Mouse (Mus musculus) spleen, adult 2 months (tissue): ENCODE results near the gene Eif4g1.

Experiments used
- CTCF ChIP-seq: fragments of 200-500 bp; IDR thresholded peaks from 2 replicates; pipeline ENCODE4 v1.5.1; 2011; ENCODE audit warnings: mild to moderate bottlenecking, inconsistent platforms; ENCODE audit not compliant: insufficient read depth, insufficient read length, insufficient replicate concordance; ENCODE audit errors: extremely low read depth
- POLR2A ChIP-seq: fragments of 200-500 bp; IDR thresholded peaks from 2 replicates; pipeline ENCODE4 v1.6.1; 2011; ENCODE audit warnings: low read depth, low read length, inconsistent platforms

DNA sequence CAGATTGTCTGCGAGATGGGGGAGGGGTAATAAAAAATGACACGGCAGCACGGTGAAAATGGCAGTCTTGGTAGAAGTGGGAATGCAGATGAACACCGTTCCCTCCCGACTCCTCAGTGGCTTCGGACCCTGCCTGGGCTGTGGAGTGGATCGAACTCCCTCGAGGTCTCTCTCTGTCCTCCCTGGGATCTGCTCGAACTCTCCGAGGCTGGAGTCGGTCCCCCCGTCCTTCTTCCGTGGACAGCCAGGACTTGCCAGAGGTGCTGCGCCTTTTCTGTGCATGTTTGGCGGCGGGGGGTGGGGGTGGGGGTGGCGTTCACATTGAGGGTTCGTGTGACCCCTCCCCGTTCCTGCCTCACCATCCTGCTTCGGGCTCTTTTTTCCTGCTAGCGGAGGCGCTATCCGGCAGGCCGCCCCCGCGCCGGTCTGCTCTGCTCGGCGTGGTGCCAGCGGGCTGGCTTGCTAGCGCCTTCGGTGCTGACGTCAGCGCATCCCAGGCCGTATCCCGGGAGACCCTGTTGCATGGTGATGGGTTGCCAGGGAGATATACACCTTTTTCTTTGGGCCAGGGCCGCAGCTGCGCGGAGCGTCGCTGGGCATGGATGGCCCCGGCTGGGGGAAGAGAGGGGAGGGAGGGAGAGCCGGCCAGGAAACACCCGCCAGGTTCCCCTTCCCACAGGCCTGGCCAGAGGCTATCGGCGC is 27.7 kb downstream of the Eif4g1 start:
- TF ChIP-seq CTCF (no peak), POLR2A (no peak)
